Mouse (Mus musculus) liver, embryonic 15.5 days (tissue): ENCODE data around the gene Dpf1. TPM values are rescaled to one million over a fixed set of nuclear protein-coding genes. Genes with fewer than 3 reads are reported as not detected.

Experiments
- ATAC-seq: fragments of 200-750 bp; cut with Nextera tagmentation; 2 replicates; pipeline ENCODE4 v1.8.0; 2017; ENCODE audit warnings: moderate number of reproducible peaks, mild to moderate bottlenecking, moderate library complexity; ENCODE audit not compliant: insufficient read depth
- H3K27ac ChIP-seq: fragments of 300-500 bp; sonication (generic); replicated peaks from 2 replicates; pipeline ENCODE4 v1.5.1; 2015; ENCODE audit warnings: mild to moderate bottlenecking, inconsistent platforms
- H3K27me3 ChIP-seq: fragments of 300-500 bp; sonication (generic); 2 replicates; pipeline ENCODE4 v1.6.1; 2015; ENCODE audit warnings: mild to moderate bottlenecking, inconsistent platforms
- H3K36me3 ChIP-seq: fragments of 300-500 bp; sonication (generic); replicated peaks from 2 replicates; pipeline ENCODE4 v1.6.1; 2015; ENCODE audit warnings: moderate library complexity, mild to moderate bottlenecking, inconsistent platforms
- H3K4me1 ChIP-seq: fragments of 300-500 bp; sonication (generic); replicated peaks from 2 replicates; pipeline ENCODE4 v1.6.1; 2015; ENCODE audit warnings: inconsistent platforms
- H3K4me2 ChIP-seq: fragments of 300-500 bp; sonication (generic); 2 replicates; pipeline ENCODE4 v1.6.1; 2015; ENCODE audit warnings: moderate library complexity, mild to moderate bottlenecking, inconsistent platforms
- H3K4me3 ChIP-seq: fragments of 300-500 bp; sonication (generic); replicated peaks from 2 replicates; pipeline ENCODE4 v1.5.1; 2015; ENCODE audit warnings: mild to moderate bottlenecking, inconsistent platforms
- H3K9ac ChIP-seq: fragments of 300-500 bp; sonication (generic); 2 replicates; pipeline ENCODE4 v1.6.1; 2015; ENCODE audit warnings: moderate library complexity, mild to moderate bottlenecking, inconsistent platforms
- H3K9me3 ChIP-seq: fragments of 300-500 bp; sonication (generic); replicated peaks from 2 replicates; pipeline ENCODE4 v1.6.1; 2016; ENCODE audit warnings: inconsistent platforms
- WGBS: fragments of 180-500 bp; shearing (Covaris S2); methylation state at CpG from one replicate; pipeline ENCODE4 v1.1.7; 2015; ENCODE audit warnings: mixed read lengths; ENCODE audit not compliant: insufficient replicate concordance; 5-methylcytosine and 5-hydroxymethylcytosine counted together
- polyA plus RNA-seq: library from polyadenylated mRNA; unstranded; fragments of >200 nt; fragmentation: Nextera tagmentation; extraction: Ambion mirVana; gene quantifications from 2 replicates; pipeline ENCODE4 v1.2.1, GENCODE M21; 2015

Dpf1 gene
- polyA plus RNA-seq, 1 experiment from 2014 or later = 2.3 TPM

DNA sequence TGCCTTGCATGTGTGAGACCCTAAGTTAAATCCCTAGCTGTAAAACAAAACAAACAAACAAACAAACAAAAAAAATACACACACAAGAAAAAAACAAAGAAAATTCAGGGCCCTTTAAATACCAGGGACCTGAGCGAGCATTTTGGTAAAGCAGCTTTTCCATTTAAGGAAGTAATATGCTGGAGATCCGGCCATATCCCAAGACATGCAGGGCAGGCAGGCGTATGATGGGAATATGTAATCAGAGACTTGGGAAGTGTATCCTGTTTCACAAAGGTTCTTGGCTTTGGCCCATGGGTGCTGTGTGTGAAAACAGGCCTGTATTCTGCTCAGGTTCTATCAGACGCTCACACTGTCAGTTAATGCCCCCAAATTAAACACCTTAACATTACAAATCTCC is 26.2 kb upstream of the Dpf1 start:
- ATAC-seq = no peak
- Histone ChIP-seq H3K27ac (no peak overlapping the region), H3K4me2 (no peak overlapping the region), H3K9me3 (no peaks in the 10 kb centered on the region), H3K27me3 (peaks cover 20% of the 10 kb centered on the region), H3K4me1 (peaks cover 27% of the 10 kb centered on the region), H3K36me3 (no peaks in the 10 kb centered on the region), H3K4me3 (no peak overlapping the region), H3K9ac (no peak overlapping the region)
- 68% methylated on average over 4 of the region's 4 CpGs for whole genome bisulfite sequencing

DNA sequence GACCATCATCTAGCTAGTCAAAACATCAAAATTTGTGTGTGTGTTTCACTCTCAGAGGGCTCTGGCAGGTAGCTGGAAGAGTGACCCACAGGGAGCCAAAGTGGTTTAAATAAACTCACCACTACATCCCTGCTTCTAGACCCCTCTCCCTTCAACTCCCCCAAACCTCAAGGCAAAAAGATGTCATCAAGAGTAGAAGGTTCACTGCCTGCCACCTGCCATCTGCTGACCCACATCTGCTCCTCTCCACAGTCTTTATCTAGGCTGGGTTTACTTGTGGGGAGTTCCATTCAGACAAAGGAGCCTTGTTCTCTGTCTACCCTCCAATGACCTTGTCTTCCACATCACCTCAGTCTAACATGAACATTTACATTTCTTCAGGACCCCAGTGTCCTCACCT is 24.5 kb upstream of the Dpf1 start:
- H3K4me3 ChIP-seq = no peak overlapping the region
- H3K9ac ChIP-seq = no peak overlapping the region
- peaks cover 24% of the 10 kb centered on the region for H3K27me3 ChIP-seq
- no peak for ATAC-seq
- no peak overlapping the region for H3K27ac ChIP-seq
- H3K36me3 ChIP-seq = no peaks in the 10 kb centered on the region
- peaks cover 27% of the 10 kb centered on the region for H3K4me1 ChIP-seq
- H3K4me2 ChIP-seq = no peak overlapping the region
- H3K9me3 ChIP-seq = no peaks in the 10 kb centered on the region

DNA sequence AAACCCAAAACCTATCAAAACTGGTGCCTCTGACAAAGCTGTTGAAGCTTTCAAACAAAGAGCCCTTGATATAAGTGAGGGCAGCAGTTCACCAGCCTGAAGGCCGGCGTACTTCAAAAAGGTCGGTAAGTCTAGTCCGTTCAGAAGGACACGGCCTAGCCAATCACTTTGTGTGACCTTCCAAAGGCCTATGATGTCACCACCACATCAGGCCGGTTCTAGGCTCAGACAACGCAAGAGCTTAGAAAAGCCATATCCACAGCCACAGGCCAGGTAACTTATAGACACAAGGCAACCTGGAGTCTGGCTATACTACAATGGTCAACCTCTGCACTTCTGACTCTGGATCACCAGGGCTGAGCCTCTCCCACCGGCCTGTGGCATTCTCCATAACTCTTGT is 23.8 kb upstream of the Dpf1 start:
- Histone ChIP-seq H3K27me3 (peaks cover 24% of the 10 kb centered on the region), H3K27ac (no peak overlapping the region), H3K36me3 (no peaks in the 10 kb centered on the region), H3K9me3 (no peaks in the 10 kb centered on the region), H3K9ac (no peak overlapping the region), H3K4me3 (no peak overlapping the region), H3K4me1 (peaks cover 27% of the 10 kb centered on the region), H3K4me2 (peak overlapping the region; percentile 91; the same call in 1 of the 2 replicates)
- ATAC-seq = no peak
- WGBS = 68% methylated on average over 8 of the region's 8 CpGs

DNA sequence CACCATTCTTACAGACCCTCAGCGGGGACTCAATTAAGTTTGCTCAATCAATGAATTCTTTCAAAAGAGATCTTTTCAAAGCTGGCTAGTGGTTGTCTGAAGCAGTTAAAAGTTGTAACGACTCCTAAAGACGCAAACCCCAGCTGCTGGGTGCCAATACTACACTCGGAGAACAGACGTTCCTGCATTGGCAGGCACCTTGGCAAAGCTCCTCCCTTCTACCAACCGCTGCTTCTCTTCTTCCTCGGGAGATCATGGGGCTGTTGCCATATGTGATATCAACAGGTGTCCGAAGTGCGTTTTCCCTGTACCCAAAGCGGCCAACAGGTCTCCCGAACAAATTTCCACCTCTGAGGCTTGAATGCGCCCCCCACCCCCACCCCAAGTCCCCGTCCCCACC is 22.9 kb upstream of the Dpf1 start:
- Histone ChIP-seq H3K27ac (no peak overlapping the region), H3K4me2 (peak overlapping the region; percentile 91), H3K9ac (peak overlapping the region; percentile 56), H3K9me3 (no peaks in the 10 kb centered on the region), H3K4me3 (peak overlapping the region; percentile 58), H3K36me3 (no peaks in the 10 kb centered on the region), H3K4me1 (peaks cover 27% of the 10 kb centered on the region), H3K27me3 (peaks cover 24% of the 10 kb centered on the region)
- no peak for ATAC-seq
- 12% methylated on average over 13 of the region's 13 CpGs for WGBS

DNA sequence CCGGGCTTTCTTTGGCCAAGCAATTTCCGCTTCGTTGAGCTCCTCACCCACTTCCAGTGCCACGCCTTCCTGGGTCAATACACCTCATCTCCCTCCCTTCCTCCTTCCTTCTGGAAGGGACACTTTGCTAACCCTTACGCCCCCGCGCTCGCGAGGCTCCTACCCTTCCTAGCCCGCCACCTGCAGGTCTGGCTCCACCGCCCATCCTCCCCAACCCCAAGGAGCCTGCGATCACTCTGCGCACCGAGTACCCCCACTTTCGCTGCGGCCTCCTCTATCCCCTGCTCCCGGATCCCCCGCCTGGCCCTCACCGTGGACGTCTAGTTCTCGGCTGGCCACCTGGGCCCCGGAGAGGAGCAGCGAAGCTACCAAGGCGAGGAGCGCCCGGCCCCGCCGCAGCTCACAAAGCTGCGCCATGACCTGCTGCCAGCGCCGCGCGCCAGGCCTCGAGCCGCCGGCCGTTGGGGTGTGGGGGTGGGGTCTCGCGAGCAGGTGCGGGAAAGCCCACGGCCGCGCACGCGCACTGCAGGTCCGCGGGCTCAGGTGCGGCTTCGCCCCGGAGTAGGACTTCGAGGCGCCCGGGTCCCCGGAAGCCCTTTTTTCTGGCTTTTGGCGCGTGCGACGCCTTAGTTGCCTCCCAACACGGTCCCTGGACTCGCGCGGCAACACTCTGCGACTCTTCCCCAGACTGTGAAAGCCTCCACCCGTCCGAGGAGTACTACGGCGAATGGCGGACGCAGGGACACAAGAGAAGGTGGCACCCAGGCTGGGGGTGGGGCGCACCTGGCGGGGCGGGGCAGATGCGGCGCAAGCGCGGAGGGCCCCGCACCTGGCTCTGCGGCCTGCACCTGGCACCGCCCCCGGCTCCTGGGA is 22.3 kb upstream of the Dpf1 start, which contains the start of gene Spint2:
Gene Spint2, minus strand, starts transcription at position 712 of the 873 bp plus-strand sequence.
- under 1% methylated on average over 80 of the region's 80 CpGs for whole genome bisulfite sequencing
- Histone ChIP-seq H3K27me3 (peaks cover 24% of the 10 kb centered on the region), H3K27ac (peak within 1 kb of the TSS; percentile 53; the same call in 1 of the 2 replicates)

DNA sequence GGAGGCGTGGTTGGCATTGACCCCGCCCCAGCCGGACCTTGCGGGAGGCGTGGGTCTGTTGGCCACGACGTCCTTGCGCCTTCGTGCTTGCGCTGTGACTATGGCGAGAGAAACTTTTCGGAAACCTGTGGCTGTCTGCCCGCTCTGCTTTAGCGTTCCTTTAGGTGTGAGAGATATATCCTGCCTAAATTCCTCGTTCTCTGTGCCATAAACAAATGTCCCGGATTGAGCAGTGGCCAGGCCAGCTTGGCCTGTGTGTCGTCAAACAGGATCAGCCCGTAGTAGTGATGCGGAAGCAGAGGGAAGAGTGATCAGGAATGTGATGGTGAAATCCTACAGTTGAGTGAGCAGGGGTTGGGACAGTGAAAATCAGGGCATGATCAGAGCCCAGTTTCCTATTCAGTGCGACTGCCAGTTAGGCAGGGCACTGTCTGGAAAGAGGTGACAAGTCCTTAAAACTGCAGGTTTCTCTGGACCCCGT is 21.6 kb upstream of the Dpf1 start:
- WGBS = 13% methylated on average over 21 of the region's 21 CpGs
- Histone ChIP-seq H3K36me3 (no peaks in the 10 kb centered on the region), H3K27ac (no peak overlapping the region), H3K4me3 (peak overlapping the region; percentile 58), H3K9ac (peak overlapping the region; percentile 56; the same call in 1 of the 2 replicates), H3K27me3 (peaks cover 26% of the 10 kb centered on the region), H3K4me2 (peak overlapping the region; percentile 91), H3K4me1 (peaks cover 27% of the 10 kb centered on the region), H3K9me3 (no peaks in the 10 kb centered on the region)
- ATAC-seq = peak; percentile 13; the same call in 1 of the 2 replicates

More for the DNA sequence above, 22.3 kb upstream of the Dpf1 start, which contains the start of gene Spint2:
- Histone ChIP-seq H3K4me3 (peak within 1 kb of the TSS; percentile 58), H3K36me3 (no peaks in the 10 kb centered on the region), H3K4me2 (peak within 1 kb of the TSS; percentile 91), H3K9ac (peak within 1 kb of the TSS; percentile 56), H3K9me3 (no peaks in the 10 kb centered on the region), H3K4me1 (peaks cover 27% of the 10 kb centered on the region)
- ATAC-seq = peak; percentile 69

DNA sequence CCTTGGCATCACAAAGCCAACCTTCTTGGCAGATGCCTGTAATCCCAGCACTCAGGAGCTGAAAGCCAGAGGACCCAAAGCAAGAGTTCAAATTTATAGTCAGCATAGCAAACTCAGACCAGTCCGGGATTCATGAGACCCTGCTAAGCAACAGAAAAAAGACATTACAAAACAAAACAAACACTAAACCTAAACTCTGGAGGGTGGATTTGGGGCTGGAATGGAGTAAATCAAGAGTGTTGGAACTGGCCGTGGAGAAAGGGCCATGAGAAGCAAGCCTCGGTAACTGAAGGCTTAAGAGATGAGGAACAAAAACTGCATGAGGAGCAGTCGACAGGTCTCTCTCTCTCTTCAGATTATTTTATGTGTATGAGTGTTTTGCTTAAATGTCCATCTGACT is 19.9 kb upstream of the Dpf1 start:
- H3K4me3 ChIP-seq = no peak overlapping the region
- no peaks in the 10 kb centered on the region for H3K36me3 ChIP-seq
- H3K27me3 ChIP-seq = peaks cover 31% of the 10 kb centered on the region
- no peak overlapping the region for H3K4me2 ChIP-seq
- no peaks in the 10 kb centered on the region for H3K9me3 ChIP-seq
- H3K27ac ChIP-seq = no peak overlapping the region
- ATAC-seq = no peak
- no peak overlapping the region for H3K9ac ChIP-seq
- WGBS = 60% methylated on average over 4 of the region's 4 CpGs
- peaks cover 31% of the 10 kb centered on the region for H3K4me1 ChIP-seq

DNA sequence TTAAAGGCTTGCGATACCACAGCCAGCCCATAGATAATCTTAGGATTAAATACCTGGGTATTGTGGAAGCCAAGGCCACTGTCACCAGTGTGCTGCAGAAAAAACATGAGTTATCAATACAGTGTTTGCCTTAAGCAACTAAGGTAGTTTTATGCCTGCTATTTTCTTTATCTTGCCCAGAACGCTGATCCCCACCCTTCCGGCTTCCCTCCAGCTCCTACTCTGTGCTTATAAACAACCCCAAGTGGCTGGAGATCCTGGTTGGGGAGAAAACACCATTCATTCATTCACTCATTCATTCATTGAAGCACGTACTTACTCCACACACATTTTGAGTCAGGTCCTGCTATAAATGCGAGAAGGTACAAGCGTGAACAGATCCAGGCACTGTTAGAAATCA is 19.2 kb upstream of the Dpf1 start:
- no peak overlapping the region for H3K4me2 ChIP-seq
- H3K27ac ChIP-seq = no peak overlapping the region
- WGBS = 66% methylated on average over 6 of the region's 6 CpGs
- no peak overlapping the region for H3K4me3 ChIP-seq
- peaks cover 37% of the 10 kb centered on the region for H3K4me1 ChIP-seq
- peaks cover 37% of the 10 kb centered on the region for H3K27me3 ChIP-seq
- no peaks in the 10 kb centered on the region for H3K9me3 ChIP-seq
- no peak for ATAC-seq
- H3K36me3 ChIP-seq = no peaks in the 10 kb centered on the region
- no peak overlapping the region for H3K9ac ChIP-seq

DNA sequence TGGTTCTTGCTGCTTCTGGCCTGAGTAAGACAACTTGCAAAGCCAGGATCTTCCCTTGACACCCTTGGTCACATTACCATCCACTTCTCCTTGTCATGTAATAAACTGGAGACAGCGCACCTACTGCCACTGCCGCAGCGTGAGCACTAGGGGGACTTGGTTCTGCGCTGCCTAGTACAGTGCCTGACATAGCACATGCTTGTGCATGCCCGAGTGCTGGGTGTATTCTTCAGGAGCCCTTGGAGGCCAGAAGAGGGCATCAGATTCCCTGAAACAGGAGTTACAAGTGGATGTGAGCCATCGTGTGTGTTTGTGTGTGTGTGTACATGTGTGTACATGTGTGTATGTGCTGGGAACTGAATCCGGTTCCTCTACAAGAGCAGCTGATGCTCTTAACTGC is 16.3 kb upstream of the Dpf1 start:
- H3K27me3 ChIP-seq = peaks cover 31% of the 10 kb centered on the region
- ATAC-seq = no peak

DNA sequence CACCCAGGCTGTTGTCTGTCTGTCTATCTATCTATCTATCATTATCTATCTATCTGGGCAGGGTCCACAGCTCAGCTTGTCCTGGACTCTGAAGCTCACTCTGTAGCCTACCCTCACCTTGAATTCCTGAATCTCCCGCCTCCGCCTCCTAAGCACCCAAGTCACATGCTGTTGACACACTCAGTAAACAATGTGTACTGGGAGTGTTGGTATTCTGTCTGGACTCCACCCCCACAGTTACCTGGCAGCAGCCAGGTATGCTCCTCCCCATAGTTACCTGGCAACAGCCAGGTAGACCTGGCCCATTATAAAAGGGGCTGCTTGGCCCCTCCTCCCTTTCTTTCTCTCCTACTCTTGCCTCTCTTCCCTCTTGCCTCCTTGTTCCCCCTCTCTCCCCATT is 15.7 kb upstream of the Dpf1 start:
- Histone ChIP-seq H3K27ac (no peak overlapping the region), H3K4me3 (no peak overlapping the region), H3K9ac (no peak overlapping the region), H3K4me1 (peaks cover 22% of the 10 kb centered on the region), H3K36me3 (no peaks in the 10 kb centered on the region), H3K27me3 (peaks cover 26% of the 10 kb centered on the region), H3K4me2 (no peak overlapping the region), H3K9me3 (no peaks in the 10 kb centered on the region)
- 72% methylated on average over 2 of the region's 2 CpGs for WGBS
- no peak for ATAC-seq

More for the DNA sequence above, 16.3 kb upstream of the Dpf1 start:
- Histone ChIP-seq H3K4me1 (peaks cover 17% of the 10 kb centered on the region), H3K36me3 (no peaks in the 10 kb centered on the region), H3K4me3 (no peak overlapping the region), H3K27ac (no peak overlapping the region), H3K9ac (no peak overlapping the region), H3K9me3 (no peaks in the 10 kb centered on the region), H3K4me2 (no peak overlapping the region)
- 72% methylated on average over 7 of the region's 7 CpGs for WGBS

DNA sequence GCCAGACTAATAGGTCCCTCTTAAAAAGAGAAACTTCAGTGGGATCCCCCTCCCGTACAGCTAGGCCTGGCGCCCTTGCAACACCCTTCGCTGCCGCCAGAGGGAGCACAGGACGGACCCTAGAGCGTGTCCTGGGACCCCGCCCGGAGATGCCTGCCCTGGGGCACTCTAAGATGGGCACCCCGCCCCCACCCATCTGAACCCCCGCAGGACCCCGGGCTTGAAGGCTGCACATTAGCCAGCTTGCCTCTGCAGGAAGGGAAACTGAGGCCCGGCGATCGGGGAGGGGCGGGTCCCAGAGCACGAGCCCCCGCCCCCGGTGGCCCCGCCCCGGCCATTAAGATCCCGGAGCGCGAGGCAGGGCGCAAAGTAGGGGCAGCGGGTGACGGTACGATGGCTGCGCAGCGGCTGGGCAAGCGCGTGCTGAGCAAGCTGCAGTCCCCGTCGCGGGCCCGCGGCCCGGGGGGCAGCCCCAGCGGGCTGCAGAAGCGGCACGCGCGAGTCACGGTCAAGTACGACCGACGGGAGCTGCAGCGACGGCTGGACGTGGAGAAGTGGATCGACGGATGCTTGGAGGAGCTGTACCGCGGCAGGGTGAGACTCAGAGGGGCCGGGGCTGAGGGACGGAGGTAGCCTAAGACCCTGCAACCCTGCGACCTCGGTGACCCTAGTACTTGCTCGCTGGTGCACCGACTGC is 14.7 kb upstream of the Dpf1 start, which contains the start of gene Ppp1r14a:
Gene Ppp1r14a, plus strand, starts transcription at position 367 of the 697 bp plus-strand sequence.
- peak within 1 kb of the TSS; percentile 61 for H3K4me3 ChIP-seq
- H3K9ac ChIP-seq = no peak within 1 kb of the TSS; the same call in 1 of the 2 replicates
- no peak within 1 kb of the TSS for H3K27ac ChIP-seq
- H3K36me3 ChIP-seq = no peaks in the 10 kb centered on the region
- H3K27me3 ChIP-seq = peaks cover 26% of the 10 kb centered on the region
- peaks cover 26% of the 10 kb centered on the region for H3K4me1 ChIP-seq
- peak within 1 kb of the TSS; percentile 88 for H3K4me2 ChIP-seq
- WGBS = 2% methylated on average over 59 of the region's 59 CpGs
- peak; percentile 63 for ATAC-seq
- H3K9me3 ChIP-seq = no peaks in the 10 kb centered on the region
